ENCODE assay signal across 33 mouse cellular contexts in the genomic region with DNA sequence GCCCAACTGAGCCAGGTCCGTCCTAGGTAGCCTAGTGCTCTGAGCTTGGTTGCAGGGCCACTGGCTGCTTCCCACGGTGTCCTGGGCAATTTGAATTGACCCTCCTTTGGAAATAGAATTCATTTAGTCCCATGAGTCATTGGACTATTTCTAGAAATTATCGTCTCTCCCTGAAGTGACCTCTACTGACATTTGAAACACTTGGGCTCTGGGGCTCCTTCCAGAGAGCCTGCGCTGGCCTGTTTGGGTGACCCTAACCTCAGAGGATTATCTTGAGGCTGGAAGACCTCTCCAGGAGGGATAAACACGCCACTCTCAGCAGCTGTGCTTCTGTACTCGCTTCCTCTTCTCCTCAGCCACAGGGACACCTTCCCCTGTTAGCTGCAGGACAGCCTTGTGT. TPM values are rescaled to one million over a fixed set of nuclear protein-coding genes. Genes with fewer than 3 reads are reported as not detected.
DNase-seq lines count a peak whose midpoint lies in the region; ATAC-seq lines count a peak whose summit lies in the region.
"Had no signal": no experiment of that assay in that cellular context is flagged by ENCODE, and none has a peak within 500 bp of the region (broad histone marks: within the 10 kb centered on the region; RNA-seq: fewer than 3 reads in every experiment).

No protein-coding gene starts in this region.

- intact Hi-C loops in heart, postnatal 25 days (cut with DNase I): loop anchor here (10.0 kb wide), 1 partner anchor 126 kb away; no protein-coding TSS in a partner anchor

- peak; percentile 63 for DNase-seq in gastrocnemius, adult 18-20 months (ENCODE audit: low spot score)
- no peak for DNase-seq in gastrocnemius, postnatal 4 days (ENCODE audit: low spot score in 2 of 2)
- DNase-seq in heart, adult 9 months (ENCODE audit: low spot score in 2 of 2): peak; percentile 25 to 31
- DNase-seq in heart, postnatal 25 days (ENCODE audit: low spot score): no peak
- no peak for DNase-seq in cerebellum, adult 18-20 months
- DNase-seq: adrenal gland, postnatal 14 days; cerebellum, adult 11-12 months; cerebellum, postnatal 10 days; kidney, adult 8-10 months; kidney, postnatal 10 days; layer of hippocampus, postnatal 36 days; liver; lung, adult 2 months; lung, postnatal 10 days; retina, postnatal 1 day; right cerebral cortex, postnatal 14 days; thymus, postnatal 4 days had no signal

- H3K36me3 ChIP-seq in stomach, embryonic 15.5 days: no peaks in the 10 kb centered on the region
- H3K36me3 ChIP-seq: embryonic facial prominence, embryonic 15.5 days; G1E; heart, embryonic 10.5 days; intestine, embryonic 15.5 days; midbrain, embryonic 15.5 days; neural tube, embryonic 15.5 days had no signal

- H3K9ac ChIP-seq in stomach, embryonic 15.5 days: no peak overlapping the region
- H3K9ac ChIP-seq: embryonic facial prominence, embryonic 15.5 days; forebrain, embryonic 13.5 days; intestine, embryonic 15.5 days; liver, embryonic 14.5 days; midbrain, embryonic 15.5 days; neural tube, embryonic 15.5 days had no signal

- WGBS in stomach, embryonic 15.5 days: 60% methylated on average over 6 of the region's 6 CpGs

- H3K4me3 ChIP-seq in brown adipose tissue, adult 24 weeks (ENCODE audit: insufficient read depth, low read depth, low read length): no peak overlapping the region
- H3K4me3 ChIP-seq in stomach, embryonic 15.5 days (replicated peaks): no peak overlapping the region
- H3K4me3 ChIP-seq: embryonic facial prominence, embryonic 15.5 days; forebrain, embryonic 13.5 days; heart, embryonic 10.5 days; intestine, embryonic 15.5 days; midbrain, embryonic 15.5 days; neural tube, embryonic 15.5 days had no signal

- H3K27ac ChIP-seq in brown adipose tissue, adult 24 weeks (replicated peaks; ENCODE audit: low read depth, low read length): peak overlapping the region; percentile 66
- peak overlapping the region; percentile 40; the same call in 1 of the 2 replicates for H3K27ac ChIP-seq in stomach, embryonic 15.5 days
- H3K27ac ChIP-seq: embryonic facial prominence, embryonic 15.5 days; forebrain, embryonic 13.5 days; heart, embryonic 10.5 days; intestine, embryonic 15.5 days; liver, embryonic 14.5 days; macrophage; midbrain, embryonic 15.5 days; neural tube, embryonic 15.5 days had no signal

- no peaks in the 10 kb centered on the region for H3K27me3 ChIP-seq in stomach, embryonic 15.5 days (replicated peaks)
- H3K27me3 ChIP-seq: embryonic facial prominence, embryonic 15.5 days; forebrain, embryonic 13.5 days; intestine, embryonic 15.5 days; midbrain, embryonic 15.5 days; neural tube, embryonic 15.5 days had no signal

- no peak overlapping the region for H3K4me2 ChIP-seq in stomach, embryonic 15.5 days
- H3K4me2 ChIP-seq: embryonic facial prominence, embryonic 15.5 days; forebrain, embryonic 13.5 days; midbrain, embryonic 15.5 days; neural tube, embryonic 15.5 days had no signal

- no peak for ATAC-seq in stomach, embryonic 15.5 days (ENCODE audit: insufficient read depth, low FRiP score, low read depth)
- ATAC-seq: forebrain, embryonic 13.5 days; hindbrain, embryonic 16.5 days; midbrain, embryonic 15.5 days; Patski had no signal

- peaks cover 3% of the 10 kb centered on the region for H3K4me1 ChIP-seq in brown adipose tissue, adult 24 weeks (ENCODE audit: control insufficient read depth, insufficient read depth, insufficient read length, low read length)
- peaks cover 4% of the 10 kb centered on the region for H3K4me1 ChIP-seq in stomach, embryonic 15.5 days
- H3K4me1 ChIP-seq: forebrain, embryonic 13.5 days; heart, embryonic 10.5 days; intestine, embryonic 15.5 days; midbrain, embryonic 15.5 days; neural tube, embryonic 15.5 days had no signal

- H3K9me3 ChIP-seq in stomach, embryonic 15.5 days: no peaks in the 10 kb centered on the region
- H3K9me3 ChIP-seq: intestine, embryonic 15.5 days; midbrain, embryonic 15.5 days; neural tube, embryonic 15.5 days had no signal

RNA-seq across cellular contexts. Expression of gene Cnga3, which starts 16.2 kb away (rescaled TPM):
- under 1 TPM; 0.34 to 0.38 TPM for total RNA-seq in gastrocnemius, adult 18-20 months (2021)
- under 1 TPM; 0.41 to 0.49 TPM for total RNA-seq in gastrocnemius, postnatal 4 days (2021)
- under 1 TPM; 0.73 TPM for total RNA-seq in heart, postnatal 25 days (2021)
- polyA plus RNA-seq in brown adipose tissue, adult 24 weeks (2012; ENCODE audit: insufficient read depth, insufficient read length, missing spikeins): 0.79 TPM in 1 of 2 replicates, not detected in the other
- polyA plus RNA-seq in stomach, embryonic 15.5 days (2015; fragmentation: Nextera tagmentation; extraction: Ambion mirVana): 0.74 and 0.75 TPM in 2 replicates
- total RNA-seq: common myeloid progenitor, adult 5-6 weeks had no signal
- polyA plus RNA-seq: G1E; hindbrain, embryonic 11.5 days; limb, embryonic 11.5 days; liver, embryonic 14.5 days; macrophage; Patski had no signal

Comparison
In these comparisons a context has a peak if more than half of its experiments do, and no peak if none do; other contexts are left out.
1. DNase-seq: peak in gastrocnemius, adult 18-20 months (single experiment) and heart, adult 9 months (2 of 2); none in gastrocnemius, postnatal 4 days (0 of 2), heart, postnatal 25 days (single experiment) and cerebellum, adult 18-20 months (0 of 2).